ENCODE assay signal across 23 mouse cellular contexts in genomic region chr4:77698294-77698693, GRCm38 (mm10).
DNase-seq lines count a peak whose midpoint lies in the region; ATAC-seq and TF ChIP-seq lines count a peak whose summit lies in the region.
"Had no signal": no experiment of that assay in that cellular context is flagged by ENCODE, and none has a peak within 500 bp of the region (broad histone marks: within the 10 kb centered on the region; RNA-seq: fewer than 3 reads in every experiment).

No protein-coding gene starts in this region.

- H3K4me1 ChIP-seq in forebrain, embryonic 15.5 days = peaks cover 5% of the 10 kb centered on the region; the same call in 1 of the 2 replicates
- H3K4me1 ChIP-seq in forebrain, embryonic 11.5 days (replicated peaks; ENCODE audit: control insufficient read depth, insufficient read depth, low read length) = no peaks in the 10 kb centered on the region
- H3K4me1 ChIP-seq in lung, postnatal 0 days (ENCODE audit: insufficient read depth, low read depth, low read length) = no peaks in the 10 kb centered on the region
- no peaks in the 10 kb centered on the region for H3K4me1 ChIP-seq in cerebellum, adult 2 months (ENCODE audit: control insufficient read depth, insufficient read depth, low read length)
- H3K4me1 ChIP-seq: embryonic facial prominence, embryonic 10.5 days; embryonic facial prominence, embryonic 13.5 days; hindbrain, embryonic 12.5 days; hindbrain, embryonic 15.5 days had no signal

- peak; percentile 68; the same call in 1 of the 2 replicates for ATAC-seq in forebrain, embryonic 15.5 days (replicated peaks)
- ATAC-seq in forebrain, embryonic 11.5 days (replicated peaks; ENCODE audit: low FRiP score) = no peak
- ATAC-seq in lung, postnatal 0 days = no peak
- ATAC-seq: CD4-positive, CD25-positive, alpha-beta regulatory T cell, adult 4 months; intestine, postnatal 0 days had no signal

- no peaks in the 10 kb centered on the region for H3K27me3 ChIP-seq in forebrain, embryonic 15.5 days
- H3K27me3 ChIP-seq in forebrain, embryonic 11.5 days (ENCODE audit: control insufficient read depth, insufficient read depth, low read length) = no peaks in the 10 kb centered on the region
- no peaks in the 10 kb centered on the region for H3K27me3 ChIP-seq in lung, postnatal 0 days (replicated peaks; ENCODE audit: insufficient read depth, low read length)
- H3K27me3 ChIP-seq in cerebellum, adult 2 months (ENCODE audit: control insufficient read depth, insufficient read depth, low read length) = no peaks in the 10 kb centered on the region
- H3K27me3 ChIP-seq: embryonic facial prominence, embryonic 13.5 days; hindbrain, embryonic 12.5 days; hindbrain, embryonic 15.5 days had no signal

- no peaks in the 10 kb centered on the region for H3K9me3 ChIP-seq in forebrain, embryonic 15.5 days
- no peaks in the 10 kb centered on the region for H3K9me3 ChIP-seq in forebrain, embryonic 11.5 days (ENCODE audit: control insufficient read depth, low read length)
- H3K9me3 ChIP-seq in lung, postnatal 0 days (ENCODE audit: low read length) = no peaks in the 10 kb centered on the region
- H3K9me3 ChIP-seq: embryonic facial prominence, embryonic 10.5 days; embryonic facial prominence, embryonic 13.5 days; hindbrain, embryonic 12.5 days; hindbrain, embryonic 15.5 days had no signal

- H3K4me3 ChIP-seq in forebrain, embryonic 15.5 days = no peak overlapping the region
- H3K4me3 ChIP-seq in forebrain, embryonic 11.5 days (ENCODE audit: low read depth, low read length) = no peak overlapping the region
- H3K4me3 ChIP-seq in lung, postnatal 0 days (ENCODE audit: low read depth, low read length) = no peak overlapping the region
- no peak overlapping the region for H3K4me3 ChIP-seq in cerebellum, adult 2 months (replicated peaks; ENCODE audit: insufficient read depth, low read depth, low read length)
- H3K4me3 ChIP-seq: embryonic facial prominence, embryonic 10.5 days; embryonic facial prominence, embryonic 13.5 days; erythroblast, embryonic 14.5 days; gastrocnemius, adult 2 months; hindbrain, embryonic 12.5 days; hindbrain, embryonic 15.5 days had no signal

- TF ChIP-seq POLR2A in brain, embryonic 14.5 days (IDR thresholded peaks at IDR 0.05; ENCODE audit: borderline replicate concordance, extremely low read depth, insufficient read depth, insufficient read length, poor library complexity, severe bottlenecking) = no peak
- no peak for TF ChIP-seq POLR2A in cerebellum, adult 2 months (IDR thresholded peaks at IDR 0.05; ENCODE audit: borderline replicate concordance, insufficient read depth, low read length)

- TF ChIP-seq EP300 in lung, postnatal 0 days (IDR thresholded peaks at IDR 0.05) = no peak

- H3K9ac ChIP-seq in forebrain, embryonic 15.5 days (replicated peaks) = no peak overlapping the region
- H3K9ac ChIP-seq in forebrain, embryonic 11.5 days (ENCODE audit: low read length) = no peak overlapping the region
- H3K9ac ChIP-seq in lung, postnatal 0 days (replicated peaks; ENCODE audit: low read depth) = no peak overlapping the region
- H3K9ac ChIP-seq: embryonic facial prominence, embryonic 13.5 days; hindbrain, embryonic 12.5 days; hindbrain, embryonic 15.5 days had no signal

- no peaks in the 10 kb centered on the region for H3K36me3 ChIP-seq in forebrain, embryonic 15.5 days
- no peaks in the 10 kb centered on the region for H3K36me3 ChIP-seq in forebrain, embryonic 11.5 days (ENCODE audit: control insufficient read depth, insufficient read depth, low read length)
- no peaks in the 10 kb centered on the region for H3K36me3 ChIP-seq in lung, postnatal 0 days (ENCODE audit: insufficient read depth, low read length)
- H3K36me3 ChIP-seq: embryonic facial prominence, embryonic 10.5 days; embryonic facial prominence, embryonic 13.5 days; hindbrain, embryonic 12.5 days; hindbrain, embryonic 15.5 days had no signal

- H3K27ac ChIP-seq in forebrain, embryonic 15.5 days (replicated peaks) = no peak overlapping the region
- H3K27ac ChIP-seq in forebrain, embryonic 11.5 days (ENCODE audit: low read depth, low read length) = no peak overlapping the region
- H3K27ac ChIP-seq in lung, postnatal 0 days (ENCODE audit: low read length) = no peak overlapping the region
- no peak overlapping the region for H3K27ac ChIP-seq in cerebellum, adult 2 months (ENCODE audit: insufficient read depth, low read length)
- H3K27ac ChIP-seq: embryonic facial prominence, embryonic 10.5 days; embryonic facial prominence, embryonic 13.5 days; gastrocnemius, adult 2 months; hindbrain, embryonic 12.5 days; hindbrain, embryonic 15.5 days had no signal

- TF ChIP-seq CTCF in brain, embryonic 14.5 days (IDR thresholded peaks at IDR 0.05; ENCODE audit: borderline replicate concordance, extremely low read depth, insufficient read depth, insufficient read length) = no peak
- TF ChIP-seq CTCF in lung, postnatal 0 days (IDR thresholded peaks at IDR 0.05) = no peak
- no peak for TF ChIP-seq CTCF in cerebellum, adult 2 months (IDR thresholded peaks at IDR 0.05; ENCODE audit: borderline replicate concordance, insufficient read depth, low read depth, low read length)

- H3K4me2 ChIP-seq in forebrain, embryonic 15.5 days (replicated peaks) = no peak overlapping the region
- no peak overlapping the region for H3K4me2 ChIP-seq in forebrain, embryonic 11.5 days (ENCODE audit: low read depth, low read length, severe bottlenecking)
- no peak overlapping the region for H3K4me2 ChIP-seq in lung, postnatal 0 days (replicated peaks; ENCODE audit: low read depth, low read length)
- H3K4me2 ChIP-seq: embryonic facial prominence, embryonic 13.5 days; heart, embryonic 11.5 days; hindbrain, embryonic 12.5 days; hindbrain, embryonic 15.5 days had no signal

- DNase-seq in forebrain, embryonic 11.5 days (ENCODE audit: low spot score) = no peak
- DNase-seq in brain, embryonic 14.5 days (ENCODE audit: low read depth) = peak; percentile 68
- peak; percentile 20 for DNase-seq in brain, embryonic 18.5 days (ENCODE audit: low read depth, low spot score)
- no peak for DNase-seq in lung, postnatal 0 days (ENCODE audit: low spot score)
- DNase-seq in cerebellum, adult 2 months = no peak
- DNase-seq: adrenal gland, adult 2 months; adrenal gland, postnatal 14 days; cerebellum, adult 18-20 months; cerebellum, adult 9-11 months; cerebellum, postnatal 36 days; embryo, embryonic 11 days; gastrocnemius, adult 2 months; gastrocnemius, postnatal 14 days; heart, adult 11 months had no signal

- WGBS in forebrain, embryonic 15.5 days = 23% methylated on average over 2 of the region's 2 CpGs
- WGBS in forebrain, embryonic 11.5 days = 76% methylated on average over 2 of the region's 2 CpGs
- 38% methylated on average over 2 of the region's 2 CpGs for WGBS in lung, postnatal 0 days
- WGBS in cerebellum, adult 2 months = 66% methylated on average over 2 of the region's 2 CpGs

Comparison
In these comparisons a context has a peak if more than half of its experiments do, and no peak if none do; other contexts are left out.
1. DNase-seq: peak in brain, embryonic 14.5 days (single experiment) and brain, embryonic 18.5 days (single experiment); none in forebrain, embryonic 11.5 days (single experiment), lung, postnatal 0 days (single experiment) and cerebellum, adult 2 months (0 of 2).